Mouse (Mus musculus) heart, adult 2 months (tissue): ENCODE data around the gene Slc47a2.

ENCODE experiments used
- CTCF ChIP-seq: fragments of 200-600 bp; IDR thresholded peaks from 2 replicates; pipeline ENCODE4 v1.8.1; 2022; ENCODE audit warnings: antibody characterized with exemption, mild to moderate bottlenecking, moderate library complexity
- EP300 ChIP-seq: fragments of 200-500 bp; IDR thresholded peaks from 2 replicates; pipeline ENCODE4 v1.6.1; 2011; ENCODE audit warnings: low read depth, low read length, control low read depth; ENCODE audit not compliant: insufficient read depth
- POLR2A ChIP-seq: fragments of 200-500 bp; IDR thresholded peaks from 2 replicates; pipeline ENCODE4 v1.6.1; 2011; ENCODE audit warnings: mild to moderate bottlenecking, low read depth, low read length, control low read depth; ENCODE audit not compliant: insufficient read depth

DNA sequence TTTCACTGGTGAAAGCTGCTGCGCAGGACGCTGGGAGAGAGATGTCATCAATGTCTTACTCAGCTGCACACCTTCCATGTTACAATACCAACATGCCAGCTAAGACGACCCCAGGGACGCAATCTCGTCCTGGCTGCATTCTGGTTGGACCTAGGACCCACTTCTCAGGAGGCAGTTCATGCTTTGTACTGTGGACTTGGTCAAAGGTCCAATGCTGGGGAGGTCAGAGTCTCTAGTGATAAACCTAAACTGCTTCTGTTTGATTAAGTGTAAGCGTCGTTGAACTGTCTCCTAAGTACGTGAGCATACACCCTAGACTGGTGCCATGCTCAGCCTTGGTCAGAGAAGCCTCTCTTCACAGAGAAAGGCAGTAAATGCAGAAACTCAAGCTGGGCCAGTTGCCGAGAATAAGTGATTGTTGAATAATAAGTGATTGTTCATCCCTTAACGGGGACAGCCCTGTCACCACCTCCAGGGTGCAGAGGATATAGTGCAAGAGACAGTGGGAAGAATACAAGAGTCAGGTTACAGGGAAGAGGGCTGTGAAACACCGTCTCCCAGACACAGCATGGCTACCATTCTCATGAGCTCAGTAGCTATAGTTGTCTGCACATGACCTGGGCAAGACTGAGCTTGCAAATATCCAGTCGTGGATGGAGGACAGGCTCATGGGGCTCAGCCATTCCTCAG, 23.3 kb downstream of the Slc47a2 start:
- TF ChIP-seq CTCF (no peak), POLR2A (no peak), EP300 (0 out of 2 replicates have a peak, but pooled peaks have one; percentile 59)
